In genomic region chr19:12025333-12025732, GRCm38 (mm10) we compare ENCODE assay signal across 29 mouse cellular contexts. TPM values are rescaled to one million over a fixed set of nuclear protein-coding genes. Genes with fewer than 3 reads are reported as not detected.
"Had no signal": no experiment of that assay in that cellular context is flagged by ENCODE, and none has a peak within 500 bp of the region (broad histone marks: within the 10 kb centered on the region; RNA-seq: fewer than 3 reads in every experiment).

No protein-coding gene starts in this region.

- ATAC-seq: intestine, embryonic 15.5 days; midbrain, embryonic 13.5 days; midbrain, embryonic 16.5 days had no signal

- DNase-seq: kidney, adult 11 months; kidney, adult 8-10 months; kidney, postnatal 10 days; kidney, postnatal 36 days; liver; liver, embryonic 13.5 days; lung, adult 2 months; lung, postnatal 14 days; thymus, adult 18-20 months; thymus, postnatal 36 days had no signal

- H3K4me1 ChIP-seq: intestine, embryonic 15.5 days; kidney, embryonic 15.5 days; limb, embryonic 10.5 days; limb, embryonic 13.5 days; liver, embryonic 13.5 days; midbrain, embryonic 10.5 days; midbrain, embryonic 13.5 days; neural tube, embryonic 13.5 days had no signal

- H3K27ac ChIP-seq: intestine, embryonic 15.5 days; kidney, embryonic 15.5 days; limb, embryonic 10.5 days; limb, embryonic 13.5 days; liver, embryonic 13.5 days; midbrain, embryonic 10.5 days; midbrain, embryonic 13.5 days; neural tube, embryonic 13.5 days had no signal

- H3K4me3 ChIP-seq: intestine, embryonic 15.5 days; kidney, embryonic 15.5 days; limb, embryonic 10.5 days; limb, embryonic 13.5 days; liver, embryonic 13.5 days; megakaryocyte, embryonic 14.5 days; midbrain, embryonic 10.5 days; midbrain, embryonic 13.5 days; myocyte; neural tube, embryonic 13.5 days had no signal

RNA-seq across cellular contexts. Expression of gene Olfr1423, which starts 15.8 kb away (rescaled TPM):
- total RNA-seq: layer of hippocampus, adult 18-20 months; left cerebral cortex, postnatal 25 days; monocyte, adult 5-6 weeks; neutrophil, adult 5-6 weeks had no signal
- polyA plus RNA-seq: intestine, embryonic 15.5 days; kidney, embryonic 15.5 days; limb, embryonic 13.5 days; lung, adult 2 months; midbrain, embryonic 13.5 days; midbrain, embryonic 16.5 days; myocyte; neural tube, embryonic 13.5 days; small intestine, adult 2 months; spleen, adult 2 months; testis, adult 2 months had no signal

RNA-seq across cellular contexts. Expression of gene Olfr1424, which starts 37.1 kb away (rescaled TPM):
- total RNA-seq: layer of hippocampus, adult 18-20 months; left cerebral cortex, postnatal 25 days; monocyte, adult 5-6 weeks; neutrophil, adult 5-6 weeks had no signal
- polyA plus RNA-seq: intestine, embryonic 15.5 days; kidney, embryonic 15.5 days; limb, embryonic 10.5 days; limb, embryonic 13.5 days; liver, embryonic 13.5 days; liver, embryonic 16.5 days; lung, adult 2 months; midbrain, embryonic 10.5 days; midbrain, embryonic 13.5 days; midbrain, embryonic 16.5 days; myocyte; neural tube, embryonic 13.5 days; small intestine, adult 2 months; spleen, adult 2 months; stomach, embryonic 16.5 days had no signal

RNA-seq across cellular contexts. Expression of gene Olfr1425, which starts 52.2 kb away (rescaled TPM):
- total RNA-seq: layer of hippocampus, adult 18-20 months; left cerebral cortex, postnatal 25 days; monocyte, adult 5-6 weeks had no signal
- polyA plus RNA-seq: intestine, embryonic 15.5 days; kidney, embryonic 15.5 days; limb, embryonic 10.5 days; limb, embryonic 13.5 days; liver, embryonic 13.5 days; liver, embryonic 16.5 days; lung, adult 2 months; midbrain, embryonic 10.5 days; midbrain, embryonic 13.5 days; midbrain, embryonic 16.5 days; myocyte; neural tube, embryonic 13.5 days; small intestine, adult 2 months; spleen, adult 2 months; stomach, embryonic 16.5 days; testis, adult 2 months had no signal
